Mouse (Mus musculus) cerebellum, adult 9-10 months (tissue): Measurements from ENCODE around the gene Chrng.

Experiments
- DNase-seq: peaks from one replicate; pipeline ENCODE4 v3.0.0; 2022

The Chrng gene

GRCm38 (mm10) chr1:87259316-87259715, 54.9 kb downstream of the Chrng start:
- no peak for DNase-seq
